Mouse (Mus musculus): Measurements from ENCODE around the gene Nf2.
A peak's percentile ranks its signal among the peaks of the same experiment; 100 is the strongest.

The Nf2 gene

GRCm38 (mm10) chr11:4849258-4849943 is at the start of gene Nf2:
TSS of gene Nf2 (minus strand) at chr11:4849536.
- DNase-seq: peak; percentile 93

- peak; percentile 81 for DNase-seq
These were observed 45.8 kb upstream of the Nf2 start, which contains the start of gene Thoc5 for GRCm38 (mm10) chr11:4894848-4895816. TSS of gene Thoc5 (plus strand) at chr11:4895320.

- DNase-seq: no peak
These were observed 37.7 kb upstream of the Nf2 start for GRCm38 (mm10) chr11:4886987-4887386.

GRCm38 (mm10) chr11:4885385-4885903 is 36.1 kb upstream of the Nf2 start:
- DNase-seq: peak; percentile 85

- peak; percentile 70 for DNase-seq
These were observed 33.7 kb upstream of the Nf2 start for GRCm38 (mm10) chr11:4882892-4883627.

- no peak for DNase-seq
These were observed 31.8 kb upstream of the Nf2 start for GRCm38 (mm10) chr11:4881087-4881486.

GRCm38 (mm10) chr11:4874551-4874950 is 25.2 kb upstream of the Nf2 start:
- DNase-seq: peak; percentile 46

- peak; percentile 94 for DNase-seq
These were observed 24.6 kb upstream of the Nf2 start, which contains the start of gene Nipsnap1 for GRCm38 (mm10) chr11:4873755-4874475. TSS of gene Nipsnap1 (plus strand) at chr11:4873951.

- DNase-seq: peak; percentile 78
These were observed 16.4 kb upstream of the Nf2 start for GRCm38 (mm10) chr11:4865645-4866251.

- no peak for DNase-seq
These were observed 13.4 kb upstream of the Nf2 start for GRCm38 (mm10) chr11:4862730-4863129.

GRCm38 (mm10) chr11:4861816-4862604 is 12.7 kb upstream of the Nf2 start:
- no peak for DNase-seq

GRCm38 (mm10) chr11:4860986-4861385 is 11.7 kb upstream of the Nf2 start:
- DNase-seq: no peak

GRCm38 (mm10) chr11:4858416-4858815 is 9.1 kb upstream of the Nf2 start:
- no peak for DNase-seq

GRCm38 (mm10) chr11:4854181-4854580 is 4.8 kb upstream of the Nf2 start:
- DNase-seq: no peak

- no peak for DNase-seq
These were observed 3.7 kb upstream of the Nf2 start for GRCm38 (mm10) chr11:4853021-4853420.

- DNase-seq: no peak
These were observed 1.1 kb upstream of the Nf2 start for GRCm38 (mm10) chr11:4850404-4850803.

- DNase-seq: peak; percentile 78
These were observed 670 bp downstream of the Nf2 start for GRCm38 (mm10) chr11:4848483-4849248.

- DNase-seq: no peak
These were observed 8.3 kb downstream of the Nf2 start for GRCm38 (mm10) chr11:4840942-4841526.

- DNase-seq: no peak
These were observed 11.1 kb downstream of the Nf2 start for GRCm38 (mm10) chr11:4838235-4838634.

- DNase-seq: no peak
These were observed 12.0 kb downstream of the Nf2 start for GRCm38 (mm10) chr11:4837342-4837741.

Data from thymus, postnatal 4 days (tissue).